Mouse (Mus musculus): Measurements from ENCODE around the gene Mus81. TPM values are rescaled to one million over a fixed set of nuclear protein-coding genes. Genes with fewer than 3 reads are reported as not detected.
A peak's percentile ranks its signal among the peaks of the same experiment; 100 is the strongest.

The Mus81 gene
- polyA plus RNA-seq, 1 experiment from 2014 or later, result 50.1 TPM

DNA sequence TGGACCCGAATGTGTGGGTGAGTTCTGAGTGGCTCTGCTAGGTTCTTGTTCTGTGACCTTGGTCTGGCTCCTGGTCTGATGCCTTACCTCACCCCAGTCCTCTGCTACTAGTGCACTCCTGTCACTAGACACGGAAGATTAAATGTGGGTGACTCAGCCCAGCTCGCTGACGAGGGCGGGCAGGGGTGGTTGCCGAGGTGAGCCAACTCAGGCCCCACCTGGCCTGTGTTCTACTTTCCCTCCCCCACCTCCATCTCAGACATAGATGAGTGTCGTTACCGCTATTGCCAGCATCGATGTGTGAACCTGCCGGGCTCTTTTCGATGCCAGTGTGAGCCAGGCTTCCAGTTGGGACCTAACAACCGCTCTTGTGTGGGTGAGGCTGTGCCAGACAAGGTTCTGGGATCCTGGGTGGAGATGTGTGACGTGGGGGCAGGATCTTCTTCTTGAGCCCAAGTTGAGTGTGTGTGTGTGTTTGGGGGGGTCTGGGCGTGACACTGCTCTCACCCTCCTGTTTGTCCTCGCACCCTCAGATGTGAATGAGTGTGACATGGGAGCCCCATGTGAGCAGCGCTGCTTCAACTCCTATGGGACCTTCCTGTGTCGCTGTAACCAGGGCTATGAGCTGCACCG is 10.4 kb downstream of the Mus81 start:
- H3K9ac ChIP-seq (replicated peaks), result no peak overlapping the region
- no peak overlapping the region for H3K4me2 ChIP-seq (replicated peaks)
- H3K4me3 ChIP-seq, result no peak overlapping the region
- no peaks in the 10 kb centered on the region for H3K9me3 ChIP-seq
- no peak overlapping the region for H3K27ac ChIP-seq (replicated peaks)
- WGBS, result 92% methylated on average over 18 of the region's 18 CpGs
- peaks cover 25% of the 10 kb centered on the region for H3K4me1 ChIP-seq
- H3K27me3 ChIP-seq, result no peaks in the 10 kb centered on the region
- peaks cover 32% of the 10 kb centered on the region for H3K36me3 ChIP-seq
- ATAC-seq (ENCODE audit: low FRiP score, low read depth), result no peak

GRCm38 (mm10) chr19:5477004-5477667 is 11.1 kb downstream of the Mus81 start:
- H3K9ac ChIP-seq (replicated peaks), result no peak overlapping the region
- WGBS, result 87% methylated on average over 10 of the region's 10 CpGs
- H3K4me1 ChIP-seq, result peaks cover 25% of the 10 kb centered on the region
- peaks cover 26% of the 10 kb centered on the region for H3K36me3 ChIP-seq
- no peak overlapping the region for H3K27ac ChIP-seq (replicated peaks)
- no peak overlapping the region for H3K4me3 ChIP-seq
- H3K27me3 ChIP-seq, result no peaks in the 10 kb centered on the region
- no peak for ATAC-seq (ENCODE audit: low FRiP score, low read depth)
- no peak overlapping the region for H3K4me2 ChIP-seq (replicated peaks)
- no peaks in the 10 kb centered on the region for H3K9me3 ChIP-seq

GRCm38 (mm10) chr19:5475069-5475714 is 13.0 kb downstream of the Mus81 start:
- Histone ChIP-seq H3K36me3 (peaks cover 12% of the 10 kb centered on the region), H3K4me2 (replicated peaks) (peak overlapping the region; percentile 97), H3K9me3 (no peaks in the 10 kb centered on the region), H3K9ac (replicated peaks) (peak overlapping the region; percentile 92), H3K4me1 (peaks cover 25% of the 10 kb centered on the region), H3K27ac (replicated peaks) (peak overlapping the region; percentile 71), H3K27me3 (no peaks in the 10 kb centered on the region), H3K4me3 (peak overlapping the region; percentile 63)
- no peak for ATAC-seq (ENCODE audit: low FRiP score, low read depth)
- 22% methylated on average over 13 of the region's 13 CpGs for whole genome bisulfite sequencing

DNA sequence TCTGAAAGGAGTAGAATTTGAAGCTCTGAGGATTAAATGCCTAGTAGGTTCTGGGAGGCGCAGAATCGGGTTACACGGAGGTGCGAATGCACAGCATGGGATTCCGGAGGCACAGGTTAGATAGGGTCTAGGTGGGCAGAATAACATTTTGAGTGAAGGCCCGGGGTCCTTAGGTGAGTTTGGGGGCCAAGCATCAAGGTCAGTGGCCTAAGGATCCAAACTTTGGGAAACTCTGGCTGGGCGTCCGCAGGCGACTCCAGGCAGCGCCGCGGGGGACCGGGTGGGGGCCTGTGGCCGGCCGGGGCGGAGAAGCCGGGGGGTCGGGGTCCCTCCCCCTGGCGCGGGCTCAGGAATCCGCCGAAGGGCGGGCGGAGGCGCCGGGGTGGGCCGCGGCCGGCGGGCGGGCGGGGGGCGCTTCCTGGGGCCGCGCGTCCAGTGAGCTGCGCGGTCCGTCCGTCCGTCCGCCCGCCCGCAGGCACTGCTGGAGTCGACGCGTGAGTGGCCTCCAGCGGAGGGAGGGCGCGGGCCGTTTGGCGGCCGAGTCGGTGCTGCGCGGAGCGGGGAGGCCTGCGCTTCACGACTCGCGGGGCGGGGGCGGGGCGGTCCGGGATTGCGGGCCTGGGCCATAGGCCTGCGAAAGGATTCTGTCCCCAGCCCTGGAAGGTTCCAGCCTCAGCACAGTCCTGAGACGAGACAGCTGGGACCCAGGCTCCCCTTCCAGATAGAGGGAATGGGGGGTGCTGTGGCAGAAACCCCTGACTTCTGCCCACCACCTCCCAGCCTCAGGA is 13.7 kb downstream of the Mus81 start:
- H3K36me3 ChIP-seq, result peaks cover 7% of the 10 kb centered on the region; the same call in 1 of the 2 replicates
- no peaks in the 10 kb centered on the region for H3K27me3 ChIP-seq
- no peaks in the 10 kb centered on the region for H3K9me3 ChIP-seq
- peak overlapping the region; percentile 97 for H3K4me2 ChIP-seq (replicated peaks)
- peaks cover 25% of the 10 kb centered on the region for H3K4me1 ChIP-seq
- peak overlapping the region; percentile 92 for H3K9ac ChIP-seq (replicated peaks)
- H3K4me3 ChIP-seq, result peak overlapping the region; percentile 63
- WGBS, result under 1% methylated on average over 61 of the region's 68 CpGs
- H3K27ac ChIP-seq (replicated peaks), result peak overlapping the region; percentile 71
- ATAC-seq (ENCODE audit: low FRiP score, low read depth), result peak; percentile 71

DNA sequence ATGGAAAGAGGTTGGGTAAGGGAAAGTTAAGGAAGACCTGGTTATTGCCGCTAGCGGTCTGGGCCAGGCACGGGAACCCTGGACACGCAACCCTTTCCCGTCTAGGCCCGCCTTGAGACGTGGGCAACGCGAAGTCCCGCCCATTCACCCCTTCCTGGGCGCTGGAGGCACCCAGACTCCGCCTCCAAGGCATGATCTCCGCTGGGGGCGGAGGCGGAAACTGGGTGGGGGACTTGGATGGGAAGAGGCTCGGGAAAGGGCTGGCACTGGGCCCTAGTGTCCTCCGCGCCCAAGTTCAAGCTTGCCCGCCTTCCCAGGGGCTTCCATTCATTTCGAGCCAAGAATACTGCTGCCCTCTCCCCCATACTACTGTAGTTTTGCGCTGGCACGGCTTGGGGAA is 14.5 kb downstream of the Mus81 start, which contains the start of gene Efemp2:
Gene Efemp2 (plus strand): TSS at position 235 of the 400 bp plus-strand sequence.
- Histone ChIP-seq H3K9me3 (no peaks in the 10 kb centered on the region), H3K36me3 (peaks cover 6% of the 10 kb centered on the region; the same call in 1 of the 2 replicates), H3K9ac (replicated peaks) (peak within 1 kb of the TSS; percentile 92), H3K4me1 (peaks cover 25% of the 10 kb centered on the region), H3K4me2 (replicated peaks) (peak within 1 kb of the TSS; percentile 97), H3K27me3 (no peaks in the 10 kb centered on the region), H3K27ac (replicated peaks) (peak within 1 kb of the TSS; percentile 71), H3K4me3 (peak within 1 kb of the TSS; percentile 63)
- under 1% methylated on average over 22 of the region's 22 CpGs for WGBS
- peak; percentile 59 for ATAC-seq (ENCODE audit: low FRiP score, low read depth)

DNA sequence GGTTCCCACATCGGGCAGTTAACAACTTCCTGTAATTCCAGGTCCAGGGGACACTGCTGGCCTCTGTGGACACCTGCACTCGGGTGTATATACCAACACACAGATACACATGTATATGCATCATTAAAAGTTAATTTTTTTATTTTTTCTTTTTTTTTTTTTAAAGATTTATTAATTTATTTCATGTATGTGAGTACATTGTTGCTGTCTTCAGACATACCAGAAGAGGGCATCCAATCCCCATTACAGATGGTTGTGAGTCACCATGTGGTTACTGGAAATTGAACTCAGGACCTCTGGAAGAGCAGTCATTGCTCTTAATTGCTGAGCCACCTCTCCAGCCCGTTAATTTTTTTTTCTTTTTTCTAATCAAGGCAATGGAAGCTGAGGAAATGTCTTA is 15.3 kb downstream of the Mus81 start:
- Histone ChIP-seq H3K27ac (replicated peaks) (no peak overlapping the region), H3K4me3 (no peak overlapping the region), H3K9me3 (no peaks in the 10 kb centered on the region), H3K27me3 (no peaks in the 10 kb centered on the region), H3K36me3 (peaks cover 3% of the 10 kb centered on the region; the same call in 1 of the 2 replicates), H3K4me2 (replicated peaks) (no peak overlapping the region), H3K9ac (replicated peaks) (no peak overlapping the region), H3K4me1 (peaks cover 25% of the 10 kb centered on the region)
- 82% methylated on average over 3 of the region's 3 CpGs for WGBS
- no peak for ATAC-seq (ENCODE audit: low FRiP score, low read depth)

- peaks cover 10% of the 10 kb centered on the region for H3K36me3 ChIP-seq
- no peak overlapping the region for H3K4me3 ChIP-seq
- no peaks in the 10 kb centered on the region for H3K9me3 ChIP-seq
- WGBS, result 49% methylated on average over 5 of the region's 5 CpGs
- no peak for ATAC-seq (ENCODE audit: low FRiP score, low read depth)
- H3K27me3 ChIP-seq, result no peaks in the 10 kb centered on the region
- H3K4me2 ChIP-seq (replicated peaks), result no peak overlapping the region
- no peak overlapping the region for H3K9ac ChIP-seq (replicated peaks)
- peaks cover 25% of the 10 kb centered on the region for H3K4me1 ChIP-seq
- no peak overlapping the region; the same call in 1 of the 2 replicates for H3K27ac ChIP-seq (replicated peaks)
Observed at GRCm38 (mm10) chr19:5471846-5472245, 16.4 kb downstream of the Mus81 start.

DNA sequence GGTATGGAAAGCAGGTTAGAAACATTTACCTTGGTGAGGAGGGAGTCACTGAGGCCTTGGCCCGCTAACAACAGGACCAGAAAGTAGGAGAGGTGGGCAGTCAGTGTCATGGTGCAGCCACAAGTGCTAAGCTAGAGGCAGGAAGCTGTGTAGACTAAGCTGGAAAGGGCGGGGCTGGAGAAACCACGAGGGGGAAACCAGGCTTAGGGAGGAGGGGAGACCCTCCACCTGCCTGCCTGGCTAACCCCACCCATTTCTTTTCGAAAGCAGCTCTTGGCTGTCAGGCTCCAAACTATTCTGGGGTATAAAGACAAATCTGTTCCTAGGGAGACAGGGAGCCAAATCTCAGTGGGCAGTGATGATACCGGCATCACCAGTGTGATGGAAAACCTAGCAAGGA is 19.8 kb downstream of the Mus81 start, which contains the start of gene Ctsw:
Gene Ctsw (minus strand): TSS at position 134 of the 400 bp plus-strand sequence.
- Histone ChIP-seq H3K27ac (replicated peaks) (no peak within 1 kb of the TSS), H3K4me2 (replicated peaks) (no peak within 1 kb of the TSS), H3K36me3 (peaks cover 35% of the 10 kb centered on the region), H3K9me3 (no peaks in the 10 kb centered on the region), H3K9ac (replicated peaks) (no peak within 1 kb of the TSS), H3K4me3 (no peak within 1 kb of the TSS), H3K27me3 (no peaks in the 10 kb centered on the region), H3K4me1 (peaks cover 10% of the 10 kb centered on the region)
- 59% methylated on average over 5 of the region's 5 CpGs for WGBS
- ATAC-seq (ENCODE audit: low FRiP score, low read depth), result no peak

- Histone ChIP-seq H3K4me2 (replicated peaks) (no peak overlapping the region), H3K4me3 (no peak overlapping the region), H3K36me3 (peaks cover 46% of the 10 kb centered on the region), H3K27me3 (no peaks in the 10 kb centered on the region), H3K9ac (replicated peaks) (no peak overlapping the region), H3K4me1 (peaks cover 10% of the 10 kb centered on the region), H3K27ac (replicated peaks) (no peak overlapping the region), H3K9me3 (no peaks in the 10 kb centered on the region)
- WGBS, result 93% methylated on average over 6 of the region's 6 CpGs
- ATAC-seq (ENCODE audit: low FRiP score, low read depth), result no peak
Observed at GRCm38 (mm10) chr19:5466916-5467500, 21.2 kb downstream of the Mus81 start.

DNA sequence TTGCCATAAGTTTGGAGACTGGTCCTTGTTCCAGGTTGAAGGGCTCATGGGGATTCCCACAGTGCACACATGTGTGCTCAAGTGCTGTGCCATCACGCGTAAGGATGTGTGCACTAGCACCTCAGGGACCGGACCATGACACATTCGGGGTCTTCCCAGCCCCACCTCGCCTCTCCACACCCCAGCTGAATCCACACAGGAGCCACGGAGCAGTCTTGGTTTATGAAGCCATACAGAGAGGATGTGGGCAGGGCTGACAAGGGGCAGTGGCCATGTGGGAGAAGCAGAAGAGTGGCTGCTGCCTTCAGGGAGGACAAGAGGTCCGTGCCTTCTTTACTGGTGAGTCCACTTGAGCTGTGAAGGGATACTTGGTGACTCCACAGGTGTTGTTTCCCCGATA is 23.2 kb downstream of the Mus81 start:
- H3K4me2 ChIP-seq (replicated peaks), result no peak overlapping the region

More for the DNA sequence above, 23.2 kb downstream of the Mus81 start:
- ATAC-seq (ENCODE audit: low FRiP score, low read depth), result no peak
- no peak overlapping the region for H3K9ac ChIP-seq (replicated peaks)
- H3K27me3 ChIP-seq, result no peaks in the 10 kb centered on the region
- no peak overlapping the region for H3K4me3 ChIP-seq
- no peaks in the 10 kb centered on the region for H3K9me3 ChIP-seq
- peaks cover 46% of the 10 kb centered on the region for H3K36me3 ChIP-seq
- 93% methylated on average over 8 of the region's 8 CpGs for WGBS
- peaks cover 22% of the 10 kb centered on the region for H3K4me1 ChIP-seq
- H3K27ac ChIP-seq (replicated peaks), result no peak overlapping the region

Measured in midbrain, embryonic 12.5 days (tissue).